Mouse (Mus musculus) forebrain, embryonic 10.5 days (tissue): ENCODE data around the gene Elmo2. TPM values are rescaled to one million over a fixed set of nuclear protein-coding genes. Genes with fewer than 3 reads are reported as not detected.

Experiments used
- DNase-seq: peaks from one replicate; pipeline ENCODE4 v3.0.0-alpha.2; 2017; ENCODE audit warnings: low spot score; ENCODE audit errors: extremely low spot score
- H3K27ac ChIP-seq: fragments of 300-500 bp; sonication (generic); 2 replicates; pipeline ENCODE4 v1.5.1; 2016; ENCODE audit warnings: mild to moderate bottlenecking
- H3K27me3 ChIP-seq: fragments of 300-500 bp; sonication (generic); 2 replicates; pipeline ENCODE4 v1.6.1; 2016; ENCODE audit warnings: mild to moderate bottlenecking; ENCODE audit not compliant: poor library complexity, severe bottlenecking
- H3K36me3 ChIP-seq: fragments of 300-500 bp; sonication (generic); replicated peaks from 2 replicates; pipeline ENCODE4 v1.6.1; 2016; ENCODE audit warnings: mild to moderate bottlenecking, moderate library complexity
- H3K4me1 ChIP-seq: fragments of 300-500 bp; sonication (generic); 2 replicates; pipeline ENCODE4 v1.6.1; 2016
- H3K4me3 ChIP-seq: fragments of 300-500 bp; sonication (generic); 2 replicates; pipeline ENCODE4 v1.5.1; 2016; ENCODE audit warnings: mild to moderate bottlenecking, moderate library complexity
- H3K9me3 ChIP-seq: fragments of 300-500 bp; sonication (generic); 2 replicates; pipeline ENCODE4 v1.6.1; 2016; ENCODE audit warnings: mild to moderate bottlenecking, moderate library complexity
- WGBS: fragments of 180-500 bp; shearing (Covaris S2); methylation state at CpG from one replicate; pipeline ENCODE4 v1.1.7; 2016; 5-methylcytosine and 5-hydroxymethylcytosine counted together
- polyA plus RNA-seq: library from polyadenylated mRNA; unstranded; fragments of >200 nt; fragmentation: Nextera tagmentation; extraction: Ambion mirVana; gene quantifications from 2 replicates; pipeline ENCODE4 v1.2.1, GENCODE M21; 2016

The Elmo2 gene
- polyA plus RNA-seq, 1 experiment from 2014 or later = 83.7 TPM

- no peak overlapping the region for H3K27ac ChIP-seq
- WGBS = 67% methylated on average over 18 of the region's 18 CpGs
- peaks cover 48% of the 10 kb centered on the region for H3K4me1 ChIP-seq
- H3K9me3 ChIP-seq = no peaks in the 10 kb centered on the region
- H3K36me3 ChIP-seq = no peaks in the 10 kb centered on the region
- no peak for DNase-seq
- peaks cover 89% of the 10 kb centered on the region for H3K27me3 ChIP-seq
- H3K4me3 ChIP-seq = no peak overlapping the region
Measured at GRCm38 (mm10) chr2:165262274-165262990, 63.8 kb downstream of the Elmo2 start.

- no peaks in the 10 kb centered on the region for H3K9me3 ChIP-seq
- H3K36me3 ChIP-seq = no peaks in the 10 kb centered on the region
- no peak overlapping the region for H3K27ac ChIP-seq
- H3K4me3 ChIP-seq = no peak overlapping the region
- 82% methylated on average over 8 of the region's 8 CpGs for WGBS
- peaks cover 32% of the 10 kb centered on the region for H3K4me1 ChIP-seq
- peaks cover 92% of the 10 kb centered on the region for H3K27me3 ChIP-seq
- no peak for DNase-seq
Measured at GRCm38 (mm10) chr2:165259859-165260258, 66.4 kb downstream of the Elmo2 start.

GRCm38 (mm10) chr2:165258321-165258720, 68.0 kb downstream of the Elmo2 start:
- no peak for DNase-seq
- Histone ChIP-seq H3K9me3 (no peaks in the 10 kb centered on the region), H3K4me3 (no peak overlapping the region), H3K4me1 (peaks cover 36% of the 10 kb centered on the region), H3K27ac (no peak overlapping the region), H3K27me3 (peaks cover 99% of the 10 kb centered on the region), H3K36me3 (no peaks in the 10 kb centered on the region)
- 74% methylated on average over 6 of the region's 6 CpGs for WGBS

- Histone ChIP-seq H3K27me3 (peaks cover 99% of the 10 kb centered on the region), H3K4me3 (no peak overlapping the region), H3K36me3 (no peaks in the 10 kb centered on the region), H3K4me1 (peaks cover 36% of the 10 kb centered on the region), H3K9me3 (no peaks in the 10 kb centered on the region), H3K27ac (no peak overlapping the region)
- WGBS = 58% methylated on average over 11 of the region's 11 CpGs
- no peak for DNase-seq
Measured at GRCm38 (mm10) chr2:165257151-165257834, 69.0 kb downstream of the Elmo2 start.

GRCm38 (mm10) chr2:165256213-165256612, 70.1 kb downstream of the Elmo2 start:
- no peak for DNase-seq
- H3K36me3 ChIP-seq = no peaks in the 10 kb centered on the region
- no peak overlapping the region for H3K27ac ChIP-seq
- no peak overlapping the region for H3K4me3 ChIP-seq
- 68% methylated on average over 10 of the region's 10 CpGs for WGBS
- no peaks in the 10 kb centered on the region for H3K9me3 ChIP-seq
- peaks cover 29% of the 10 kb centered on the region for H3K4me1 ChIP-seq
- H3K27me3 ChIP-seq = peaks cover 99% of the 10 kb centered on the region

- H3K4me3 ChIP-seq = 0 out of 2 replicates have a peak overlapping the region, but pooled peaks have one; percentile 2
Measured at GRCm38 (mm10) chr2:165253867-165254266, 72.4 kb downstream of the Elmo2 start.

GRCm38 (mm10) chr2:165253269-165253668, 73.0 kb downstream of the Elmo2 start:
- Histone ChIP-seq H3K27ac (no peak overlapping the region), H3K9me3 (no peaks in the 10 kb centered on the region), H3K27me3 (peaks cover 100% of the 10 kb centered on the region), H3K36me3 (no peaks in the 10 kb centered on the region), H3K4me1 (peaks cover 47% of the 10 kb centered on the region), H3K4me3 (no peak overlapping the region)
- no peak for DNase-seq
- 70% methylated on average over 8 of the region's 8 CpGs for WGBS

More at GRCm38 (mm10) chr2:165253867-165254266, 72.4 kb downstream of the Elmo2 start:
- Histone ChIP-seq H3K4me1 (peaks cover 42% of the 10 kb centered on the region), H3K27me3 (peaks cover 100% of the 10 kb centered on the region), H3K36me3 (no peaks in the 10 kb centered on the region), H3K27ac (peak overlapping the region; percentile 35; the same call in 1 of the 2 replicates), H3K9me3 (no peaks in the 10 kb centered on the region)
- WGBS = 2% methylated on average over 10 of the region's 10 CpGs
- no peak for DNase-seq

- 59% methylated on average over 9 of the region's 9 CpGs for WGBS
- no peak for DNase-seq
- Histone ChIP-seq H3K4me1 (peaks cover 47% of the 10 kb centered on the region), H3K36me3 (no peaks in the 10 kb centered on the region), H3K27me3 (peaks cover 100% of the 10 kb centered on the region), H3K9me3 (no peaks in the 10 kb centered on the region), H3K4me3 (no peak overlapping the region), H3K27ac (no peak overlapping the region)
Measured at GRCm38 (mm10) chr2:165252801-165253200, 73.5 kb downstream of the Elmo2 start.

- Histone ChIP-seq H3K4me1 (peaks cover 51% of the 10 kb centered on the region), H3K36me3 (no peaks in the 10 kb centered on the region), H3K27ac (no peak overlapping the region), H3K27me3 (peaks cover 100% of the 10 kb centered on the region), H3K4me3 (no peak overlapping the region), H3K9me3 (no peaks in the 10 kb centered on the region)
- no peak for DNase-seq
- 81% methylated on average over 8 of the region's 8 CpGs for WGBS
Measured at GRCm38 (mm10) chr2:165252381-165252780, 73.9 kb downstream of the Elmo2 start.

- H3K27me3 ChIP-seq = peaks cover 100% of the 10 kb centered on the region
Measured at GRCm38 (mm10) chr2:165250903-165251302, 75.4 kb downstream of the Elmo2 start.

GRCm38 (mm10) chr2:165248967-165249366, 77.3 kb downstream of the Elmo2 start:
- Histone ChIP-seq H3K27me3 (peaks cover 100% of the 10 kb centered on the region), H3K4me3 (no peak overlapping the region), H3K27ac (no peak overlapping the region), H3K4me1 (peaks cover 59% of the 10 kb centered on the region), H3K36me3 (no peaks in the 10 kb centered on the region), H3K9me3 (no peaks in the 10 kb centered on the region; the same call in 1 of the 2 replicates)
- no peak for DNase-seq
- WGBS = 14% methylated on average over 3 of the region's 3 CpGs

More at GRCm38 (mm10) chr2:165250903-165251302, 75.4 kb downstream of the Elmo2 start:
- no peak overlapping the region for H3K27ac ChIP-seq
- no peak for DNase-seq
- 76% methylated on average over 1 of the region's 1 CpGs for WGBS
- H3K36me3 ChIP-seq = no peaks in the 10 kb centered on the region
- H3K9me3 ChIP-seq = no peaks in the 10 kb centered on the region
- H3K4me3 ChIP-seq = no peak overlapping the region
- peaks cover 66% of the 10 kb centered on the region for H3K4me1 ChIP-seq

GRCm38 (mm10) chr2:165246349-165246748, 79.9 kb downstream of the Elmo2 start:
- no peak for DNase-seq
- Histone ChIP-seq H3K27ac (no peak overlapping the region), H3K9me3 (no peaks in the 10 kb centered on the region; the same call in 1 of the 2 replicates), H3K27me3 (peaks cover 100% of the 10 kb centered on the region), H3K4me1 (peaks cover 61% of the 10 kb centered on the region), H3K4me3 (no peak overlapping the region), H3K36me3 (no peaks in the 10 kb centered on the region)
- 9% methylated on average over 11 of the region's 11 CpGs for WGBS

- peaks cover 51% of the 10 kb centered on the region for H3K4me1 ChIP-seq
- WGBS = 3% methylated on average over 11 of the region's 11 CpGs
- H3K4me3 ChIP-seq = peak overlapping the region; percentile 28
Measured at GRCm38 (mm10) chr2:165243122-165243720, 83.1 kb downstream of the Elmo2 start.

More at GRCm38 (mm10) chr2:165243122-165243720, 83.1 kb downstream of the Elmo2 start:
- Histone ChIP-seq H3K9me3 (no peaks in the 10 kb centered on the region; the same call in 1 of the 2 replicates), H3K27me3 (peaks cover 100% of the 10 kb centered on the region), H3K27ac (peak overlapping the region; percentile 44), H3K36me3 (no peaks in the 10 kb centered on the region)
- DNase-seq = peak; percentile 30
